Mouse (Mus musculus) ES-E14 (cell line): ENCODE data around the gene Galnt6.

Source experiments
- CHD2 ChIP-seq: IDR thresholded peaks from 2 replicates; pipeline ENCODE4 v1.6.1; 2014; ENCODE audit warnings: mild to moderate bottlenecking, low read depth, low read length, inconsistent platforms
- HCFC1 ChIP-seq: IDR thresholded peaks from 2 replicates; pipeline ENCODE4 v1.6.1; 2012; ENCODE audit warnings: low read length, inconsistent platforms, borderline replicate concordance; ENCODE audit not compliant: insufficient read depth
- ZC3H11A ChIP-seq: IDR thresholded peaks from 2 replicates; pipeline ENCODE4 v1.6.1; 2012; ENCODE audit warnings: low read depth, mild to moderate bottlenecking, inconsistent platforms, low read length, borderline replicate concordance
- ZNF384 ChIP-seq: IDR thresholded peaks from 2 replicates; pipeline ENCODE4 v1.6.1; 2012; ENCODE audit warnings: low read depth, low read length, inconsistent platforms

- TF ChIP-seq ZC3H11A (no peak), CHD2 (no peak), ZNF384 (no peak), HCFC1 (no peak)
These were observed 30.1 kb upstream of the Galnt6 start for GRCm38 (mm10) chr15:100759286-100759685.
